Mouse (Mus musculus) forebrain, postnatal 0 days (tissue): ENCODE measurements around the gene Lrrc61. TPM values are rescaled to one million over a fixed set of nuclear protein-coding genes. Genes with fewer than 3 reads are reported as not detected.

ENCODE experiments used
- ATAC-seq: fragments of 200-750 bp; cut with Nextera tagmentation; 2 replicates; pipeline ENCODE4 v1.8.0; 2017; ENCODE audit warnings: mild to moderate bottlenecking, moderate library complexity
- DNase-seq: peaks from one replicate; pipeline ENCODE4 v3.0.0-alpha.2; 2015
- H3K27ac ChIP-seq: fragments of 300-500 bp; sonication (generic); 2 replicates; pipeline ENCODE4 v1.5.1; 2014; ENCODE audit warnings: low read depth, mild to moderate bottlenecking, antibody characterized with exemption, low read length, moderate library complexity, mixed read lengths
- H3K27me3 ChIP-seq: fragments of 300-500 bp; sonication (generic); 2 replicates; pipeline ENCODE4 v1.6.1; 2014; ENCODE audit warnings: mild to moderate bottlenecking, low read length, mixed read lengths; ENCODE audit not compliant: insufficient read depth
- H3K36me3 ChIP-seq: fragments of 300-500 bp; sonication (generic); 2 replicates; pipeline ENCODE4 v1.6.1; 2014; ENCODE audit warnings: mild to moderate bottlenecking, moderate library complexity; ENCODE audit not compliant: insufficient read depth
- H3K4me1 ChIP-seq: fragments of 300-500 bp; sonication (generic); 2 replicates; pipeline ENCODE4 v1.6.1; 2014; ENCODE audit warnings: antibody characterized with exemption; ENCODE audit not compliant: insufficient read depth
- H3K4me2 ChIP-seq: fragments of 300-500 bp; sonication (generic); 2 replicates; pipeline ENCODE4 v1.6.1; 2014; ENCODE audit warnings: low read depth, mild to moderate bottlenecking, moderate library complexity
- H3K4me3 ChIP-seq: fragments of 300-500 bp; sonication (generic); 2 replicates; pipeline ENCODE4 v1.5.1; 2014; ENCODE audit warnings: low read depth, low read length, mixed read lengths
- H3K9ac ChIP-seq: fragments of 300-500 bp; sonication (generic); 2 replicates; pipeline ENCODE4 v1.6.1; 2014; ENCODE audit warnings: mild to moderate bottlenecking
- H3K9me3 ChIP-seq: fragments of 300-500 bp; sonication (generic); 2 replicates; pipeline ENCODE4 v1.6.1; 2016; ENCODE audit warnings: low read length
- CTCF ChIP-seq: sonication (generic); IDR thresholded peaks from 2 replicates; pipeline ENCODE4 v1.5.1; 2016; ENCODE audit warnings: antibody characterized with exemption, control low read depth, low read depth
- WGBS: fragments of 180-500 bp; shearing (Covaris S2); extraction: QIAGEN DNeasy Blood & Tissue Kit; methylation state at CpG from one replicate; pipeline ENCODE4 v1.1.7; 2014; 5-methylcytosine and 5-hydroxymethylcytosine counted together
- polyA plus RNA-seq: library from polyadenylated mRNA; unstranded; fragments of >200 nt; fragmentation: Nextera tagmentation; extraction: Ambion mirVana; gene quantifications from 2 replicates; pipeline ENCODE4 v1.2.1, GENCODE M21; 2015
- total RNA-seq: library from RNA; depleted of rRNA; stranded (reverse); fragments of >200 nt; gene quantifications from 2 replicates; pipeline ENCODE4 v1.2.3, GENCODE M21; 2014

Lrrc61 gene
- total and polyA plus RNA-seq, 2 experiments from 2014 or later: 20.9 to 28.7 TPM

GRCm38 (mm10) chr6:48573280-48573679, 18.7 kb downstream of the Lrrc61 start:
- DNase-seq (no peak), ATAC-seq (no peak)
- Histone ChIP-seq H3K9me3 (no peaks in the 10 kb centered on the region), H3K36me3 (peaks cover 3% of the 10 kb centered on the region; the same call in 1 of the 2 replicates), H3K27ac (no peak overlapping the region), H3K4me2 (no peak overlapping the region), H3K27me3 (no peaks in the 10 kb centered on the region), H3K9ac (no peak overlapping the region), H3K4me3 (no peak overlapping the region), H3K4me1 (no peaks in the 10 kb centered on the region)
- 82% methylated on average over 10 of the region's 10 CpGs for WGBS
- TF ChIP-seq CTCF: no peak

- H3K36me3 ChIP-seq: no peaks in the 10 kb centered on the region
- no peak overlapping the region for H3K27ac ChIP-seq
- H3K4me1 ChIP-seq: no peaks in the 10 kb centered on the region
- DNase-seq (no peak), ATAC-seq (no peak)
- no peak for TF ChIP-seq CTCF
- no peak overlapping the region for H3K9ac ChIP-seq
- no peaks in the 10 kb centered on the region for H3K27me3 ChIP-seq
- no peak overlapping the region for H3K4me2 ChIP-seq
- no peaks in the 10 kb centered on the region for H3K9me3 ChIP-seq
- no peak overlapping the region for H3K4me3 ChIP-seq
- WGBS: 84% methylated on average over 3 of the region's 3 CpGs
Observed at GRCm38 (mm10) chr6:48573981-48574380, 19.4 kb downstream of the Lrrc61 start.

GRCm38 (mm10) chr6:48578736-48579135, 24.1 kb downstream of the Lrrc61 start:
- TF ChIP-seq CTCF: no peak
- Histone ChIP-seq H3K4me2 (no peak overlapping the region), H3K4me1 (no peaks in the 10 kb centered on the region), H3K9ac (no peak overlapping the region), H3K4me3 (no peak overlapping the region), H3K27ac (no peak overlapping the region), H3K9me3 (no peaks in the 10 kb centered on the region), H3K27me3 (no peaks in the 10 kb centered on the region), H3K36me3 (no peaks in the 10 kb centered on the region)
- 69% methylated on average over 5 of the region's 5 CpGs for WGBS
- ATAC-seq (no peak), DNase-seq (no peak)

- TF ChIP-seq CTCF: no peak
- Histone ChIP-seq H3K27me3 (no peaks in the 10 kb centered on the region), H3K4me2 (no peak overlapping the region), H3K9ac (no peak overlapping the region), H3K9me3 (no peaks in the 10 kb centered on the region), H3K27ac (no peak overlapping the region), H3K36me3 (no peaks in the 10 kb centered on the region), H3K4me1 (no peaks in the 10 kb centered on the region), H3K4me3 (no peak overlapping the region)
- 42% methylated on average over 5 of the region's 5 CpGs for WGBS
- ATAC-seq: no peak
- DNase-seq: no peak
Observed at GRCm38 (mm10) chr6:48579215-48579648, 24.6 kb downstream of the Lrrc61 start.

- H3K9me3 ChIP-seq: no peaks in the 10 kb centered on the region
- H3K9ac ChIP-seq: no peak overlapping the region
- H3K27ac ChIP-seq: no peak overlapping the region
- ATAC-seq (no peak), DNase-seq (no peak)
- no peak overlapping the region for H3K4me2 ChIP-seq
- no peak overlapping the region for H3K4me3 ChIP-seq
- H3K27me3 ChIP-seq: no peaks in the 10 kb centered on the region
- 40% methylated on average over 3 of the region's 3 CpGs for WGBS
- no peaks in the 10 kb centered on the region for H3K36me3 ChIP-seq
- no peaks in the 10 kb centered on the region for H3K4me1 ChIP-seq
- no peak for TF ChIP-seq CTCF
Observed at GRCm38 (mm10) chr6:48581257-48581656, 26.7 kb downstream of the Lrrc61 start.

- peak; percentile 59; the same call in 1 of the 2 replicates for ATAC-seq
- DNase-seq: peak; percentile 83
- H3K4me1 ChIP-seq: no peaks in the 10 kb centered on the region
- no peaks in the 10 kb centered on the region for H3K9me3 ChIP-seq
- H3K9ac ChIP-seq: no peak overlapping the region
- H3K4me3 ChIP-seq: no peak overlapping the region
- H3K4me2 ChIP-seq: no peak overlapping the region
- H3K36me3 ChIP-seq: no peaks in the 10 kb centered on the region
- no peaks in the 10 kb centered on the region for H3K27me3 ChIP-seq
- no peak overlapping the region for H3K27ac ChIP-seq
- 61% methylated on average over 3 of the region's 3 CpGs for WGBS
- TF ChIP-seq CTCF: peak; percentile 83
Observed at GRCm38 (mm10) chr6:48582037-48582436, 27.4 kb downstream of the Lrrc61 start.

GRCm38 (mm10) chr6:48589194-48589750, 34.7 kb downstream of the Lrrc61 start, which contains the start of gene Gm45021:
Gene Gm45021, plus strand, starts transcription at chr6:48589610.
- no peaks in the 10 kb centered on the region for H3K9me3 ChIP-seq
- H3K27ac ChIP-seq: no peak within 1 kb of the TSS
- no peak for ATAC-seq
- no peak for DNase-seq
- H3K4me1 ChIP-seq: 0 out of 2 replicates have a peak, but pooled peaks cover 3% of the 10 kb centered on the region
- no peaks in the 10 kb centered on the region for H3K36me3 ChIP-seq
- no peaks in the 10 kb centered on the region for H3K27me3 ChIP-seq
- H3K4me3 ChIP-seq: no peak within 1 kb of the TSS
- TF ChIP-seq CTCF: no peak
- no peak within 1 kb of the TSS for H3K4me2 ChIP-seq
- 72% methylated on average over 6 of the region's 6 CpGs for WGBS
- H3K9ac ChIP-seq: no peak within 1 kb of the TSS
